Mouse (Mus musculus) neutrophil, adult 65 days (primary cell): Measurements from ENCODE around the gene Vmn1r130. TPM values are rescaled to one million over a fixed set of nuclear protein-coding genes. Genes with fewer than 3 reads are reported as not detected.

Experiments used
- total RNA-seq: library from RNA; stranded (reverse); gene quantifications from 2 replicates; pipeline ENCODE4 v1.2.4, GENCODE M21; 2023

Gene Vmn1r130
- not detected in 2 replicates for total RNA-seq

DNA sequence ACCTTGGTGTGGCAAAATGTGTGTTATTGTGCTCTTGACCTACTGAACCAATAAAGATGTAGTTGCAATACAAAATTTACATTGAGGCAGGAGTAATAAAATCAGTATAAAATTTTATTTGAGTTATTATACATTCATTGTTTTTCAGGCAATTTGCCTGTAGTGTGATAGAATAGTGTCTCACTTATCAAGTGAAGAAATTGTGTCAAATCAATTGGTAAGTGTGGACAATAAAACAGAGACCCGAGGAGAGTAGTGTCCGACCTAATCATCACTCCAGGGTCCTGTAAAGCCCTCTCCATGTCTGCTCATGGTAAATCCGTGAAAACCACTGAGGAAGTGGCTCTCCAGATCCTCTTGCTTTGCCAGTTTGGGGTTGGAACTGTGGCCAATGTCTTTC lies at the start of gene Vmn1r130:
TSS of gene Vmn1r130 (plus strand) at position 301 of the 400 bp plus-strand sequence.

DNA sequence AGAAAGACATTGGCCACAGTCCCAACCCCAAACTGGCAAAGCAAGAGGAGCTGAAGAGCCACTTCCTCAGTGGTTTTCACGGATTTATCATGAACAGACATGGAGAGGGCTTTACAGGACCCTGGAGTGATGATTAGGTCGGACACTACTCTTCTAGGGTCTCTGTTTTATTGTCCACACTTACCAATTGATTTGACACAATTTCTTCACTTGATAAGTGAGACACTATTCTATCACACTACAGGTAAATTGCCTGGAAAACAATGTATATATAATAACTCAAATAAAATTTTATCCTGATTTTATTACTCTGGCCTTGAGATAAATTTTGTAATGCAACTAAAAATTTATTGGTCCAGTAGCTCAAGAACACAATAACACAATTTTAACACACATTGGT lies 34.4 kb downstream of the Vmn1r130 start, which contains the start of gene Vmn1r131:
TSS of gene Vmn1r131 (minus strand) at position 101 of the 400 bp plus-strand sequence.

Other genes with a start within 250 kb of the Vmn1r130 start
- gene Vmn1r125, start 239.6 kb upstream of the Vmn1r130 start, total RNA-seq = not detected in 2 replicates
- not detected in 2 replicates for gene Vmn1r126, start 210.3 kb upstream of the Vmn1r130 start, total RNA-seq
- not detected in 2 replicates for gene Vmn1r127, start 191.9 kb upstream of the Vmn1r130 start, total RNA-seq
- not detected in 2 replicates for gene Vmn1r128, start 162.4 kb upstream of the Vmn1r130 start, total RNA-seq
- gene Vmn1r129, start 150.5 kb upstream of the Vmn1r130 start, total RNA-seq = not detected in 2 replicates
- gene Gm6882, start 79.0 kb upstream of the Vmn1r130 start, total RNA-seq = not detected in 2 replicates
- gene Vmn1r131, start 34.3 kb downstream of the Vmn1r130 start, total RNA-seq = not detected in 2 replicates
- gene Vmn1r132, start 102.3 kb downstream of the Vmn1r130 start, total RNA-seq = not detected in 2 replicates
- not detected in 2 replicates for gene Gm4175, start 249.7 kb downstream of the Vmn1r130 start, total RNA-seq